Mouse (Mus musculus): ENCODE results near the gene Slc35a3. TPM values are rescaled to one million over a fixed set of nuclear protein-coding genes. Genes with fewer than 3 reads are reported as not detected.

Slc35a3 gene
- total RNA-seq, 2 experiments from 2014 or later = 45.5 to 55.4 TPM

DNA sequence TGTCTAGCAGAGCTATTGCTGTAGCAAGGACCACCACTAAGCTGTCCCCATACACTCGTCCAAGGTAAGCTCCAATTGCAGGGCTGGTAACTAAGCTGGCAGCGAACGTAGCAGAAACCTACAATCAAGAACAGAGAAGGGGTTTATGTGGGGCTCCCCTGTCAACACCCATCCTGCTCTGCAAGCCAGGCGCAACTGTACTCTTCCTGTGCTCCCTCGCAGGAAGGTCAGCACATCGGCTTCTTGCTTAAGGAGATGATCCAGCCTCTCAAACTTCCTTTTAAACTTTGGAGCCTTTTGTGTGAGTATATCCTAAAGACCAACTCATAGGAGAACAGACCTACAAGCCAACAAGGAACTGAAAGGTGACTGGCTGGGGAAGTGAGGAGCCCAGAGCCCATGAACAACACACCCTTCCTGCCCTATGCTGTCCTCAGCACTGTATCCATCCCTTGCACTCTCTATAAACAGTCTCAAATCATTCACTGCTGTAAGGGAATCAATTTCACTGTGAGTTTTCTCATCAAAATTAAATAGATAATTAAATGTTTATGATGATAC is 70.7 kb downstream of the Slc35a3 start:
- ATAC-seq (ENCODE audit: poor library complexity, severe bottlenecking) = peak; percentile 77

- peak; percentile 53 for ATAC-seq (ENCODE audit: poor library complexity, severe bottlenecking)
These were observed 72.6 kb downstream of the Slc35a3 start for GRCm38 (mm10) chr3:116640024-116640423.

DNA sequence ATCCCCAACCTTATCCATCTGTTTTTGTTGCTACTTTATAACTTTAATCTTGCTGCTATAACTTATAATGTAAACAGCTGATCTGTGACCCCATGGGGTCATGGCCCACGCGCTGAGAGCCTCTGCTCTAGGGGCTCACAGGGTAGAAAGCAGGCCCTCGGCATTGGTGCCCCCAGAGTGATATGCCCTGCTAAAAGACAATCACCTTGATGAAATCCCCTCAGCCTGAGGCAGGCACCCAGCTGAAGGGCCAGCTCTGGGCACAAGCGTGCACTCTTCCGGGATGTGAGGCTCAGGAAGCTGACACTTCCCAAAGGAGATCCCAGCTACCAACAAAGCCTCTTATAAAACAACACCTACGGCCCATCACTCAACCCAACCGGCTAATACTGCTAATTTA is 74.1 kb downstream of the Slc35a3 start:
- no peak for ATAC-seq (ENCODE audit: poor library complexity, severe bottlenecking)

DNA sequence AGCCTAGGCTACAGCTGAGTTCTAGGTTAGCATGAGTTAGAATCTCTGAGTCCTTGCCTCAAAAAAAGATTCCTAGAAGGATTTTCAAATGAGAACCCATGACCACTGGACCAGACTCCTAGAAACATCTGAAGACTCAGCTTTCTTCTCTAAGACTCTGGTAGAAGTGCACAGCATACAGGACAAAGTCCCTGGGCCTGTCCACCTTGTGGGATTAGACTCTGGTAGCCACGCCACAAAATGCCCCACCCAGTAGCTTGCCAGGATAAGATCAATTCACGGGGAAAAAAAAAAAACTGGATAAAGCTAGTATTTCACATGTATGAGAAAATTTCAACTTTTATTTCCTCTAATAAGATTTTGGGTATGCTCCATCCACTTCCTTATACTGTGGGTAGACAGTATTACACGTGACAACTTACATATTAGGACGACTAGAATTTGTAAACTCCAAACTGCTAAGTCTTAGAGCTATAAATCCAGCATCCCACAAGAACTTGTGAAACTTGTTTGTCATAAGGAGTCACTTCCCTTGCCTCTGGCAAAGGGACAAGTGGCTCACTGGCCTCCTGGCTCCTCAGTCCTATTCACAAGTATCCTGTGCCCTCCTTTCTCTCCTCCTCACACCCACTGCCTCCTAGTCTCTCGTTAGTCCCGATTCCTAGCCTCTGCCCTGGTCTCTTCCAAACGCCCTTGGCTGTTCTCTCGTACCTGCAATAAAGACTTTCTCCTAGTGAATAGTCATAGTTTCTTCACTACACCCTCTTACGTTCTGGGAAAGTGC is 74.7 kb downstream of the Slc35a3 start:
- 0 out of 2 replicates have a peak, but pooled peaks have one; percentile 7 for ATAC-seq (ENCODE audit: poor library complexity, severe bottlenecking)

- ATAC-seq (ENCODE audit: poor library complexity, severe bottlenecking) = no peak
These were observed 76.8 kb downstream of the Slc35a3 start for GRCm38 (mm10) chr3:116635799-116636198.

GRCm38 (mm10) chr3:116634853-116635252 is 77.8 kb downstream of the Slc35a3 start:
- peak; percentile 86 for ATAC-seq (ENCODE audit: poor library complexity, severe bottlenecking)

DNA sequence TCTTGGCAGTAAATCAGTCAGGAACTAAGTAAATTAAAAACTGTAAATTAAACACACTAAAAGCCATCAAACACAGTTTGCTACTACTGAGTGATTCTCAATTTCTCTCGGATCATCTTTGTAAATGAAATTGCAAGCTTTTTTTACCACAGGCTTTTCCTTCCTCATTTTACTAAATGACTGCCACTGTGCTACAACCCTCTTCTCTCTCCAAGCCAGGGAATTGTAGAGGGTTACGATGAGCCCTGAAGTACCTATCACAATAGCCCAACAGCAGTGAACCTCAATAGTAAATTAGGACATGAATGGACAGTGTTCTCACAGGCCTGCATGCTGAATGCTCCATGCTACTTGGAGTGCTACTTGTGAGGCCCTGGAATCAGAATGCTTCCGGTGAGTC is 78.5 kb downstream of the Slc35a3 start:
- ATAC-seq (ENCODE audit: poor library complexity, severe bottlenecking) = peak; percentile 46

- peak; percentile 31; the same call in 1 of the 2 replicates for ATAC-seq (ENCODE audit: poor library complexity, severe bottlenecking)
These were observed 79.7 kb downstream of the Slc35a3 start for GRCm38 (mm10) chr3:116632971-116633370.

DNA sequence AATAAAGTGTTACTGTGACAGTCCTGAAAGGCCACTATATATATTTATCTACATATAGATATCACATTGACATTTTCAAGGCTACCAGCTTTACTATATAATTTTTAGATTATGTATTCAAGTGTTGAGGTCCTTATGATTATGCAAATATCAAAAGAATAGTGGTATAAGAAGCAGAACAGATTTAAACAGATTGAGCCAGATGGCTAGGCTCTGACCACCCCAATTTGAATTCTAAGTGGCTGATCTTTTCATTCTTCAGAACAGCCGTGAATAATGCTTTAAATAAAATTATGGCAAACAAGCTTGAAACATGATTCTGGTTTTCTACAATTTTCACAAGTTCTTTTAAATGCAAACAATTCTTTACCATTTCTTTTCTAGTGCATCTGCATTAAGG is 81.2 kb downstream of the Slc35a3 start:
- ATAC-seq (ENCODE audit: poor library complexity, severe bottlenecking) = no peak

- no peak for ATAC-seq (ENCODE audit: poor library complexity, severe bottlenecking)
These were observed 90.0 kb downstream of the Slc35a3 start for GRCm38 (mm10) chr3:116622641-116623040.

DNA sequence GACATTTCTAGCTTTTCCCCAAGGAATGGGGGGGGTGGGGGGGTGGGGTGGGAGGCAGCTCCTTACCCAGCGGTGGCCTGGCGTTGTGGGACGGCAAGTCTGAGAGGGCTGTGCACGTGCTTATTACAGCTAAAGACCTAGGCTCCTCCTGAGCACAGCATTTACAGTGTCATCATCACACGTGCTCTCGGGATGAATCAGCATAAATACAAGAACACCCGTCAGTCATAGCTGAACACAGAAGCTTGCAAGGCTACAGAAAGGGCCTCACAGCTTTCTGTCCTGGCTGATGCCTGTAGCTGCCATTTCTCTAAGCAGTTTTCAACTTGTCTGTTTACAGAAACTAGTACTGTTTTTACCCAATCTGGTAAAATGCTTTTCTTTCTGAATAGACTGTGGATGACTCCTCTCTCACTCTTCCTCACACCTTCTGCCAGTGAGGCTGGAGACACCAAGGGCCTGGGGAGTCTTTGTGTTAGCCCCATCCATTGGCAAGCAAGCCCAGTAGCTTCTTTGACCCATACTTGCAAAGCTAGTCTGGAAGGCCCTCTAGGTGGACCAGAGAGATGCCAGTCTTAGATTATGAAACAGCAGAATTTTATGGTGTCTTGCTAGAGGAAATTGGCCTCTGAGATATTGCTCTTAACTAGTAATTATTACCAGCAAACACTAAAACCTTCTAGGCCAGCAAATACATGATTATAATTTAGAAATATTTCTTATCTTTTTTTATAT is 91.8 kb downstream of the Slc35a3 start:
- ATAC-seq (ENCODE audit: poor library complexity, severe bottlenecking) = peak; percentile 62

Other genes starting within 250 kb of the Slc35a3 start
- gene Rtca, start 204.6 kb downstream of the Slc35a3 start, total RNA-seq (2015) = 46.7 and 70.9 TPM in 2 replicates
- gene Rtca, start 204.6 kb downstream of the Slc35a3 start, total RNA-seq (2017) = 24.0 and 25.4 TPM in 2 replicates
- 12.4 and 14.3 TPM in 2 replicates for gene Dbt, start 199.8 kb downstream of the Slc35a3 start, total RNA-seq (2015)
- gene Dbt, start 199.8 kb downstream of the Slc35a3 start, total RNA-seq (2017) = 7.2 and 9.6 TPM in 2 replicates
- 0.14 TPM in 1 of 2 replicates, not detected in the other for gene Lrrc39, start 149.9 kb downstream of the Slc35a3 start, total RNA-seq (2015)
- 0.04 and 0.40 TPM in 2 replicates for gene Lrrc39, start 149.9 kb downstream of the Slc35a3 start, total RNA-seq (2017)
- 33.6 and 36.1 TPM in 2 replicates for gene Sass6, start 117.8 kb downstream of the Slc35a3 start, total RNA-seq (2015)
- gene Sass6, start 117.8 kb downstream of the Slc35a3 start, total RNA-seq (2017) = 44.9 and 46.2 TPM in 2 replicates
- 17.7 and 19.4 TPM in 2 replicates for gene Trmt13, start 98.2 kb downstream of the Slc35a3 start, total RNA-seq (2015)
- 22.1 and 27.0 TPM in 2 replicates for gene Trmt13, start 98.2 kb downstream of the Slc35a3 start, total RNA-seq (2017)
- gene Mfsd14a, start 50.2 kb downstream of the Slc35a3 start, total RNA-seq (2015) = 82.7 and 88.5 TPM in 2 replicates
- gene Mfsd14a, start 50.2 kb downstream of the Slc35a3 start, total RNA-seq (2017) = 91.5 and 95.8 TPM in 2 replicates
- not detected in 2 replicates for gene Gm43191, start 31.6 kb downstream of the Slc35a3 start, total RNA-seq (2015)
- not detected in 2 replicates for gene Gm43191, start 31.6 kb downstream of the Slc35a3 start, total RNA-seq (2017)
- gene Agl, start 95.3 kb upstream of the Slc35a3 start, total RNA-seq (2015) = 15.5 and 21.4 TPM in 2 replicates
- 19.3 and 20.6 TPM in 2 replicates for gene Agl, start 95.3 kb upstream of the Slc35a3 start, total RNA-seq (2017)
- gene Frrs1, start 146.6 kb upstream of the Slc35a3 start, total RNA-seq (2015) = 54.3 and 54.9 TPM in 2 replicates
- gene Frrs1, start 146.6 kb upstream of the Slc35a3 start, total RNA-seq (2017) = 37.9 and 38.4 TPM in 2 replicates